Mouse (Mus musculus): Measurements from ENCODE around the gene Tspan11. TPM values are rescaled to one million over a fixed set of nuclear protein-coding genes. Genes with fewer than 3 reads are reported as not detected.

Gene Tspan11
- polyA plus RNA-seq, 1 experiment from 2014 or later: 9.8 TPM

- H3K9ac ChIP-seq: no peak overlapping the region
- H3K27me3 ChIP-seq: no peaks in the 10 kb centered on the region
- no peak for ATAC-seq (ENCODE audit: low read depth)
- WGBS: 84% methylated on average over 2 of the region's 2 CpGs
- no peaks in the 10 kb centered on the region for H3K9me3 ChIP-seq
- no peak overlapping the region for H3K4me2 ChIP-seq
- no peak overlapping the region for H3K4me3 ChIP-seq
- no peaks in the 10 kb centered on the region for H3K36me3 ChIP-seq
- H3K27ac ChIP-seq (replicated peaks): no peak overlapping the region
- H3K4me1 ChIP-seq (replicated peaks): peaks cover 20% of the 10 kb centered on the region
Observed at GRCm38 (mm10) chr6:127999118-127999517, 111.7 kb downstream of the Tspan11 start.

- Histone ChIP-seq H3K27me3 (no peaks in the 10 kb centered on the region), H3K4me1 (replicated peaks) (peaks cover 30% of the 10 kb centered on the region), H3K4me3 (no peak overlapping the region), H3K4me2 (no peak overlapping the region), H3K36me3 (no peaks in the 10 kb centered on the region), H3K9me3 (no peaks in the 10 kb centered on the region), H3K27ac (replicated peaks) (no peak overlapping the region), H3K9ac (no peak overlapping the region)
- no peak for ATAC-seq (ENCODE audit: low read depth)
- WGBS: 67% methylated on average over 3 of the region's 3 CpGs
Observed at GRCm38 (mm10) chr6:128000777-128001176, 113.4 kb downstream of the Tspan11 start.

GRCm38 (mm10) chr6:128001587-128001986, 114.2 kb downstream of the Tspan11 start:
- ATAC-seq (ENCODE audit: low read depth): no peak
- H3K4me1 ChIP-seq (replicated peaks): peaks cover 38% of the 10 kb centered on the region
- H3K36me3 ChIP-seq: no peaks in the 10 kb centered on the region
- no peaks in the 10 kb centered on the region for H3K9me3 ChIP-seq
- no peak overlapping the region for H3K4me3 ChIP-seq
- no peaks in the 10 kb centered on the region for H3K27me3 ChIP-seq
- no peak overlapping the region for H3K9ac ChIP-seq
- 52% methylated on average over 1 of the region's 1 CpGs for WGBS
- 0 out of 2 replicates have a peak overlapping the region, but pooled peaks have one; percentile 33 for H3K27ac ChIP-seq (replicated peaks)
- no peak overlapping the region for H3K4me2 ChIP-seq

- no peak for ATAC-seq (ENCODE audit: low read depth)
- H3K27ac ChIP-seq (replicated peaks): 0 out of 2 replicates have a peak overlapping the region, but pooled peaks have one; percentile 33
- no peaks in the 10 kb centered on the region for H3K36me3 ChIP-seq
- no peaks in the 10 kb centered on the region for H3K9me3 ChIP-seq
- H3K27me3 ChIP-seq: no peaks in the 10 kb centered on the region
- 57% methylated on average over 10 of the region's 10 CpGs for WGBS
- peaks cover 40% of the 10 kb centered on the region for H3K4me1 ChIP-seq (replicated peaks)
- H3K9ac ChIP-seq: no peak overlapping the region
- no peak overlapping the region for H3K4me3 ChIP-seq
- no peak overlapping the region for H3K4me2 ChIP-seq
Observed at GRCm38 (mm10) chr6:128002104-128002503, 114.7 kb downstream of the Tspan11 start.

GRCm38 (mm10) chr6:128002667-128003066, 115.3 kb downstream of the Tspan11 start:
- 84% methylated on average over 4 of the region's 4 CpGs for WGBS
- Histone ChIP-seq H3K9me3 (no peaks in the 10 kb centered on the region), H3K36me3 (no peaks in the 10 kb centered on the region), H3K4me1 (replicated peaks) (peaks cover 40% of the 10 kb centered on the region), H3K27me3 (no peaks in the 10 kb centered on the region), H3K9ac (no peak overlapping the region), H3K4me3 (no peak overlapping the region), H3K27ac (replicated peaks) (no peak overlapping the region), H3K4me2 (no peak overlapping the region)
- no peak for ATAC-seq (ENCODE audit: low read depth)

GRCm38 (mm10) chr6:128003542-128003941, 116.2 kb downstream of the Tspan11 start:
- H3K4me3 ChIP-seq: no peak overlapping the region
- no peaks in the 10 kb centered on the region for H3K27me3 ChIP-seq
- H3K27ac ChIP-seq (replicated peaks): no peak overlapping the region
- no peak for ATAC-seq (ENCODE audit: low read depth)
- no peaks in the 10 kb centered on the region for H3K9me3 ChIP-seq
- H3K4me2 ChIP-seq: no peak overlapping the region
- no peak overlapping the region for H3K9ac ChIP-seq
- H3K4me1 ChIP-seq (replicated peaks): peaks cover 47% of the 10 kb centered on the region
- H3K36me3 ChIP-seq: no peaks in the 10 kb centered on the region
- 69% methylated on average over 5 of the region's 5 CpGs for WGBS

Other genes with a start within 250 kb of the Tspan11 start
- 39.9 and 40.9 TPM in 2 replicates for gene Prmt8, start 118.1 kb upstream of the Tspan11 start, polyA plus RNA-seq (2015; fragmentation: Nextera tagmentation; extraction: Ambion mirVana)

Measured in neural tube, embryonic 13.5 days (tissue).